Mouse (Mus musculus) forebrain, embryonic 16.5 days (tissue): Measurements from ENCODE around the gene Acd. TPM values are rescaled to one million over a fixed set of nuclear protein-coding genes. Genes with fewer than 3 reads are reported as not detected.

Experiments
- ATAC-seq: fragments of 200-750 bp; cut with Nextera tagmentation; 2 replicates; pipeline ENCODE4 v1.8.0; 2017; ENCODE audit warnings: mild to moderate bottlenecking, moderate library complexity
- H3K27ac ChIP-seq: fragments of 300-500 bp; sonication (generic); 2 replicates; pipeline ENCODE4 v1.5.1; 2014; ENCODE audit warnings: low read length, control low read depth
- H3K27me3 ChIP-seq: fragments of 300-500 bp; sonication (generic); replicated peaks from 2 replicates; pipeline ENCODE4 v1.6.1; 2014; ENCODE audit warnings: low read length; ENCODE audit not compliant: control insufficient read depth, insufficient read depth
- H3K36me3 ChIP-seq: fragments of 300-500 bp; sonication (generic); 2 replicates; pipeline ENCODE4 v1.6.1; 2014; ENCODE audit not compliant: control insufficient read depth, insufficient read depth
- H3K4me1 ChIP-seq: fragments of 300-500 bp; sonication (generic); replicated peaks from 2 replicates; pipeline ENCODE4 v1.6.1; 2014; ENCODE audit warnings: low read length; ENCODE audit not compliant: control insufficient read depth, insufficient read depth
- H3K4me2 ChIP-seq: fragments of 300-500 bp; sonication (generic); 2 replicates; pipeline ENCODE4 v1.6.1; 2014; ENCODE audit warnings: mild to moderate bottlenecking, low read length, control low read depth
- H3K4me3 ChIP-seq: fragments of 300-500 bp; sonication (generic); replicated peaks from 2 replicates; pipeline ENCODE4 v1.5.1; 2014; ENCODE audit warnings: mild to moderate bottlenecking, low read length, control low read depth
- H3K9ac ChIP-seq: fragments of 300-500 bp; sonication (generic); replicated peaks from 2 replicates; pipeline ENCODE4 v1.6.1; 2014; ENCODE audit warnings: low read depth, low read length, control low read depth
- H3K9me3 ChIP-seq: fragments of 300-500 bp; sonication (generic); 2 replicates; pipeline ENCODE4 v1.6.1; 2016; ENCODE audit warnings: low read length; ENCODE audit not compliant: control insufficient read depth
- WGBS: fragments of 180-500 bp; shearing (Covaris S2); extraction: QIAGEN DNeasy Blood & Tissue Kit; methylation state at CpG from one replicate; pipeline ENCODE4 v1.1.7; 2014; 5-methylcytosine and 5-hydroxymethylcytosine counted together
- polyA plus RNA-seq: library from polyadenylated mRNA; unstranded; fragments of >200 nt; fragmentation: Nextera tagmentation; extraction: Ambion mirVana; gene quantifications from 2 replicates; pipeline ENCODE4 v1.2.1, GENCODE M21; 2015

Gene Acd
- polyA plus RNA-seq, 1 experiment from 2014 or later = 106 TPM

DNA sequence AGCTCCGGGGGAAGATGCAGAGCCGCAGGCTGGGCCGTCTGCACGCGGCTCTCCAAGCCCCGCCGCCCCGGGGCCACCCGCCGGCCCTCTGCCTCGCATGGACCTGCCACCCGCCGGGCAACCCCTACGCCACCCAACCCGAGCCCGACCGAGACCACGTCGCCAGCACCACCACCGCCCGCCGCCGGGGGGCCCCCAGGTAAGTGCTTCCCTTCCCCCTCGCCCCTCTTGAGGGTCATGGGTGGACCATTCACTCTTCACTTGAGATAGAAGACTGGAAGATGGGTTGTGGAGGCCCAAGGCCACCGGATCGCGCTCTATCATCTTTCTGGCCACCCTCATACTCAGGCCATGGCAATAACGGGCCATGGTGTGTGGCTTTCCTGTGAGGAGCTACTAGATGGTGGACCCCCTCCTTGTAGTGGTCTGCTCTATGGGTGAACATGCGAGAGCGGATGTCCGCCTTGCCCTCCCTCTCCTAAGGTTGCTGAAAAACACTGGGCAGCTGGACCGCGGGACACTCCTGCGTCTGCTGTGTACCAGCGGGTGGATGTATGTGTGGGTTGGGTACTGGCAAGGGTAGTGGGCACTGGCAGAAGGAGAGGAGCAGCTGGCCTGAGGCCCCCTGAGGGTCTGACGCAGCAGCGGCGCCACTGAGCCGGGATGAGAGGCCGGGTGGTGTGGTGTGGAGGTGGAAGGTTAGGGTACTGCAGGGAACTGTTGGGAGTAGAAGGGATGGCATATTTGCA is 6.7 kb downstream of the Acd start:
- peak; percentile 51 for ATAC-seq
- Histone ChIP-seq H3K9me3 (peaks cover 4% of the 10 kb centered on the region; the same call in 1 of the 2 replicates), H3K4me1 (peaks cover 18% of the 10 kb centered on the region), H3K27ac (peak overlapping the region; percentile 64), H3K36me3 (peaks cover 10% of the 10 kb centered on the region; the same call in 1 of the 2 replicates), H3K4me2 (peak overlapping the region; percentile 80), H3K4me3 (peak overlapping the region; percentile 70), H3K9ac (peak overlapping the region; percentile 84), H3K27me3 (no peaks in the 10 kb centered on the region)
- WGBS = 6% methylated on average over 30 of the region's 40 CpGs

DNA sequence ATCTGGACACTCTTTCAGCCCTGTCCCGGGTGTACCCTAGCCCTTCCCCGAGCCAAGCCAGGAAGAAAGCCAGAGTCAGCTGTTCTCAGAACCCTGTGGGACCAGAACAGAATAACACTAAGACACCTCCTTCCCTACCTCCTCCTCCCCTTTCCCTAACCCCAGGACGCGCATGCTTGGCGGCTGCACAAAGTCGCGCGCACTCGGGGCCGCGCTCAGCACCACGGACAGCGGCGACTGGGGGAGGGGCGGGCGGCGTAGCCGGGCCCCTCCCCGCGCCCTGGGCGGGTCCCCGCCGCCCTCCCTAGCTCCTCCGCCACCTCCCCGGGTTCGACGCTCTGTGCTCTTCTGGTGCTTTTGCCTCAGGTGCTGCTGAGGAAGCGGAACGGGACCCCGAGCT is 7.3 kb downstream of the Acd start:
- Histone ChIP-seq H3K36me3 (peaks cover 10% of the 10 kb centered on the region; the same call in 1 of the 2 replicates), H3K4me2 (peak overlapping the region; percentile 80), H3K9me3 (peaks cover 4% of the 10 kb centered on the region; the same call in 1 of the 2 replicates), H3K27ac (peak overlapping the region; percentile 64), H3K4me1 (peaks cover 18% of the 10 kb centered on the region), H3K9ac (peak overlapping the region; percentile 84), H3K4me3 (peak overlapping the region; percentile 70), H3K27me3 (no peaks in the 10 kb centered on the region)
- peak; percentile 74 for ATAC-seq
- under 1% methylated on average over 30 of the region's 30 CpGs for WGBS

DNA sequence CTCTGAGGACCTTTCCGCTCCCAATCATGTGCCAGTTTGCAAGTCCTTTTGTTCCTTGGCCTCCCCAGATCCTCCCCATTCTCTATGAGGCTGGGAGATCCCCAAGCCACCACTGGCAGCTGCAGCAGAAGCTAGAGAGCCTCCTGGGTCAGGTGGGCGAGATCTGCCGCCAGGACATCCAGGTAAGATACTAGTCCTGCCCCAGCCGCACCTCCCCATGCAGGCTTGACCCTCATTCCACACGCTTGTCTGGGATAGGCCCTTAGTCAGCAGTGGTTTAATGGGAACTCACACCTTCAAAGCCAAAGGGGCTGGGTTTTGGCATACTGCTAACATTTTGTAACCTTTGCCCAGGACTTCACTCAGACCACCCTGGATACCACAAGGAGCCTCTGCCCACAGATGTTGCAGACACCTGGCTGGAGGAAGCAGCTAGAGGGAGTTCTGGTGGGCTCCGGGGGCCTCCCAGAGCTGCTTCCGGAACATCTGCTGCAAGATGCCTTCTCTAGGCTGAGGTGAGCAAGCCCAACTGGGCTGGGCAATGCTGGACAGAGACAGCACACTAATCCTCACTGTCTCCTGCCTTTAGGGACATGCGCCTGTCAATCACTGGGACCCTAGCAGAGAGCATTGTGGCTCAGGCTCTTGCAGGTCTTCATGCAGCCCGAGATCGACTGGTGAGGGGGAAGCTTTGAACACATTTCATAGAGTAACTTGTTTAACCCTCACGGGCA is 8.3 kb downstream of the Acd start:
- Histone ChIP-seq H3K36me3 (peaks cover 8% of the 10 kb centered on the region; the same call in 1 of the 2 replicates), H3K9me3 (peaks cover 4% of the 10 kb centered on the region; the same call in 1 of the 2 replicates), H3K27me3 (no peaks in the 10 kb centered on the region), H3K9ac (no peak overlapping the region), H3K4me3 (no peak overlapping the region), H3K27ac (no peak overlapping the region), H3K4me2 (no peak overlapping the region), H3K4me1 (peaks cover 18% of the 10 kb centered on the region)
- no peak for ATAC-seq
- 94% methylated on average over 11 of the region's 11 CpGs for WGBS

DNA sequence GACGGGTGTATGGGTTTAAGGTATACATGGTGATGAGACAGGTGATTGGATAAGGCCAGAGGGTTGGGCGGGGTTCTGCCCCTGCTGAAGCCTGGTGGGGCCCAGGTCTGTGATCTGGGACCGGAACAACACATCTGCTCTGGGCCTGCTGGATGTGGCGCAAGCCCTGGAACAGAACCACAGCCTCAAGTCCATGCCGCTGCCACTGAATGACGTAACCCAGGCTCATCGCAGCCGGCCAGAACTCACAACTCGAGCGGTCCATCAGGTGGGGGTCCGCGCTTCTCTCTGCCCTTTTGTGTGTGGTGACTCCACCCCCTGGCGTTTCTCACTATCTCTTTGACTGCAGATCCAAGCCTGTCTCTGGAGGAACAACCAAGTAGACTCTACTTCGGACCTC is 9.9 kb downstream of the Acd start:
- peaks cover 18% of the 10 kb centered on the region for H3K4me1 ChIP-seq
- peaks cover 3% of the 10 kb centered on the region; the same call in 1 of the 2 replicates for H3K36me3 ChIP-seq
- H3K4me3 ChIP-seq = no peak overlapping the region
- H3K27ac ChIP-seq = no peak overlapping the region
- no peaks in the 10 kb centered on the region for H3K27me3 ChIP-seq
- WGBS = 84% methylated on average over 14 of the region's 14 CpGs
- H3K9me3 ChIP-seq = peaks cover 4% of the 10 kb centered on the region; the same call in 1 of the 2 replicates
- no peak overlapping the region for H3K9ac ChIP-seq
- no peak overlapping the region for H3K4me2 ChIP-seq
- no peak for ATAC-seq

DNA sequence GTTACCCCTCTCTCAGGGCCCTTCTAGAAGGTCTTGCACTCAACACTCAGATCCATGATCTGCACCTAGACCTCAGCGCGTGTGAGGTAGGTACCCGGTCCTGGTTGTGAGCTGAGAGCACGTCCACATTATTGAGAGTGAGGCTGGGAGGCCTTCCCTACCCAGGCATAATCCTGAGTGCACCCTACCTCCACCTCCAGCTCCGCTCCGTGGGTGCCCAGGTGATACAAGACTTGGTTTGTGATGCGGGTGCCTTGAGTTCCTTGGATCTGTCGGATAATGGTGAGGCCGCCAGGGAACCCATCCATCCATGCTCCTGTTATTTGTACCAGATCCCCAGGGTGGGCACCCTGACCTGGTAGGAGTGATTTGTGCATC is 10.9 kb downstream of the Acd start:
- Histone ChIP-seq H3K27me3 (no peaks in the 10 kb centered on the region), H3K9me3 (peaks cover 4% of the 10 kb centered on the region; the same call in 1 of the 2 replicates), H3K4me1 (peaks cover 12% of the 10 kb centered on the region), H3K4me2 (no peak overlapping the region), H3K4me3 (no peak overlapping the region), H3K9ac (no peak overlapping the region), H3K36me3 (no peaks in the 10 kb centered on the region), H3K27ac (no peak overlapping the region)
- no peak for ATAC-seq
- WGBS = 91% methylated on average over 9 of the region's 9 CpGs

DNA sequence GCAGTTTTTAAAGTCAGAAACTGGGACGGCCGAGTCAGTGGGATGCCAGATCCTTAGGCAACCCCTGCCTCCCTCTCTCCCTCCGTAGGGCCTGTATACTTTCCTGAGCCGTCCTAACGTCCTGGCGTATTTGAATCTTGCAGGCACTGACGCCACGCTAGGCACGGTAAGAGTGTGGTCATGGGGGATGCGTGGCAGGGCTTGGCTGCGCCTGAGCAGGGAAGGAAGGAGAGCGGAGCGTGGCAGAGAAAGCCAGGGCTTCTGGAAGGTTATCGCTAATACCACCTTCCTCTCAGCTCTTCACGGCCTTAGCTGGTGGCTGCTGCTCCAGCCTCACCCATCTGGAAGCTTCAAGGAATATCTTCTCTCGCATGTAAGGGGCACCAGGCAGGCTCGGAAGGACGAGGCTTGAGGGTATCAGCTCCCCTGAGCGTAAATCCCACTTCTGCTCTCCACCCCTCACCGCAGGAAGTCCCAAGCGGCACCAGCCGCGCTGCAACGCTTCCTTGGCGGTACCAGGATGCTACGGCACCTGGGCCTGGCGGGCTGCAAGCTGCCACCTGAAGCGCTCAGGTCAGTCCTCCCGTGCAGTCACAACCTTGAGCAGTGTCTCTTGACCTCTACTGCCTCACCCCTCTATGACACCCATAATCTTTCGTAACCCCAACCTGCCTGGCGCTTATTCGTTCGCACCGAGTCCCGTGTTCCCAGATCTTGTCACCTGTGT is 11.5 kb downstream of the Acd start:
- Histone ChIP-seq H3K4me1 (peaks cover 6% of the 10 kb centered on the region), H3K27me3 (no peaks in the 10 kb centered on the region), H3K4me3 (no peak overlapping the region), H3K27ac (no peak overlapping the region), H3K9ac (no peak overlapping the region), H3K9me3 (peaks cover 4% of the 10 kb centered on the region; the same call in 1 of the 2 replicates), H3K4me2 (no peak overlapping the region), H3K36me3 (no peaks in the 10 kb centered on the region)
- ATAC-seq = no peak
- WGBS = 60% methylated on average over 35 of the region's 35 CpGs

DNA sequence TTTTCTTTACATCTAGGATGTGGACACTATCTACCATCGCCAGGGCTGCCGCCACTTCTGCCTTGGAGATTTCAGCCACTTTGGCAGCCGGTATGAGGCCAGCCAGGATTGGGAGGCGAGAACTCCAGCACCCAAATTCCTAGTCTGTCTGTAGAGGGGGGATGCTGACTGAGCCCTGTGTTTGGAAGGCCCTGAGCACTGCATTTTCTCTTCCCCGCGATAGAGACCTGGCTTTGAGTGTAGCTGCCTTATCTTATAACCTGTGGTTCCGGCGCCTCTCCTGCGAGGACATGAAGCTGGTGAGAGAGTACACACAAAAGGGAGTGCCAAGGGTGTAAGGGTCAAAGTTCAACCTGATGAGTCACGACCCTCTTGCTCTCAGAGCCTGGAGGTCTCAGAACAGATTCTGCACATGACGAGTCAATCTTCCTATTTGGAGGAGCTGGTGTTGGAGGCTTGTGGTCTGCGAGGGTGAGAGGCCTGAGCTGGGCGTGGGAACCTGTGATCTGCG is 12.6 kb downstream of the Acd start:
- Histone ChIP-seq H3K27ac (no peak overlapping the region), H3K4me1 (no peaks in the 10 kb centered on the region), H3K4me2 (no peak overlapping the region), H3K36me3 (no peaks in the 10 kb centered on the region), H3K9me3 (peaks cover 4% of the 10 kb centered on the region; the same call in 1 of the 2 replicates), H3K4me3 (no peak overlapping the region), H3K9ac (no peak overlapping the region), H3K27me3 (no peaks in the 10 kb centered on the region)
- ATAC-seq = no peak
- WGBS = 71% methylated on average over 14 of the region's 14 CpGs

DNA sequence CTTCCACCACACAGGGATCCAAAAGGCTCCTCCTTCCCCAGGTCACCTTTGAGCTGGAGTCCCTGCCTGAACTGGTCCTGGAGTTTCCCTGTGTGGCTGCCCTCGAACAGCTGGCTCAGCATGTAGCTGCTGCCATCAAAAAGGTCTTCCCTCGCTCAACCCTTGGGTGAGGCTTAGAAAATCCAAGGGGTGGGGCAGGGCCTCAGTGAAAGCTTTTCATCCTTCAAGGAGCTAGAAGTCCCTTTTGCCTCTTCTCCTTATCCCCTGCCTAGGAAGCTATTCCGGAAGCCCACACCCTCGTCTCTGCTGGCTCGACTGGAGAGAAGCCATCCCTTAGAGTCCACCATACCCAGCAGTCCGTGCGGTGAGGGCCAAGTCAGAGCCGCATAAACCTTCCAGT is 13.4 kb downstream of the Acd start:
- H3K27me3 ChIP-seq = no peaks in the 10 kb centered on the region
- no peak overlapping the region for H3K27ac ChIP-seq
- 59% methylated on average over 8 of the region's 8 CpGs for WGBS
- ATAC-seq = no peak
- no peaks in the 10 kb centered on the region for H3K4me1 ChIP-seq
- H3K36me3 ChIP-seq = peaks cover 3% of the 10 kb centered on the region; the same call in 1 of the 2 replicates
- no peak overlapping the region for H3K9ac ChIP-seq
- H3K4me2 ChIP-seq = no peak overlapping the region
- no peak overlapping the region for H3K4me3 ChIP-seq
- H3K9me3 ChIP-seq = no peaks in the 10 kb centered on the region

DNA sequence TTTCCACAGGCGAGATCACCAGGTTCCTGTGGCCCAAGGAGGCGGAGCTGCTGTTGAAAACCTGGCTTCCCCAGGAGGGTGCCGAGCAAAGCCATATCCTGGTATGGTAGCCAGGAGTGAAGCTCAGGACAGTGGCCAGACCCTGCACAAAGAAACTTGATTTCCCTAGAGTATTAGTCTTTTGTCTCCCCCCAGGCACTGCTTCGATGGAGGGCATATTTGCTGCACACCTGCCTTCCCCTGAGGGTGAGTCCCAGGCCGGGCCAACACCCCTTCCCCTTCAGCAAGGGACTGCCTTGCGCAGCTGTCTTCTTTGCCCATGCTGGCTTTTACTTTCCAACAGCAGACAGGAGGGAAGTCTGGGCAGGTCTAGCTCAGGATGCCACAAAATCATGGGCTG is 14.4 kb downstream of the Acd start:
- 0 out of 2 replicates have a peak, but pooled peaks have one; percentile 4 for ATAC-seq
- no peaks in the 10 kb centered on the region for H3K4me1 ChIP-seq
- H3K27me3 ChIP-seq = no peaks in the 10 kb centered on the region
- no peak overlapping the region for H3K4me3 ChIP-seq
- H3K27ac ChIP-seq = no peak overlapping the region
- no peaks in the 10 kb centered on the region for H3K9me3 ChIP-seq
- 71% methylated on average over 6 of the region's 6 CpGs for WGBS
- H3K9ac ChIP-seq = no peak overlapping the region
- H3K4me2 ChIP-seq = no peak overlapping the region
- H3K36me3 ChIP-seq = peaks cover 10% of the 10 kb centered on the region
